Mouse (Mus musculus): Measurements from ENCODE around the gene Pigt.
A peak's percentile ranks its signal among the peaks of the same experiment; 100 is the strongest.

DNA sequence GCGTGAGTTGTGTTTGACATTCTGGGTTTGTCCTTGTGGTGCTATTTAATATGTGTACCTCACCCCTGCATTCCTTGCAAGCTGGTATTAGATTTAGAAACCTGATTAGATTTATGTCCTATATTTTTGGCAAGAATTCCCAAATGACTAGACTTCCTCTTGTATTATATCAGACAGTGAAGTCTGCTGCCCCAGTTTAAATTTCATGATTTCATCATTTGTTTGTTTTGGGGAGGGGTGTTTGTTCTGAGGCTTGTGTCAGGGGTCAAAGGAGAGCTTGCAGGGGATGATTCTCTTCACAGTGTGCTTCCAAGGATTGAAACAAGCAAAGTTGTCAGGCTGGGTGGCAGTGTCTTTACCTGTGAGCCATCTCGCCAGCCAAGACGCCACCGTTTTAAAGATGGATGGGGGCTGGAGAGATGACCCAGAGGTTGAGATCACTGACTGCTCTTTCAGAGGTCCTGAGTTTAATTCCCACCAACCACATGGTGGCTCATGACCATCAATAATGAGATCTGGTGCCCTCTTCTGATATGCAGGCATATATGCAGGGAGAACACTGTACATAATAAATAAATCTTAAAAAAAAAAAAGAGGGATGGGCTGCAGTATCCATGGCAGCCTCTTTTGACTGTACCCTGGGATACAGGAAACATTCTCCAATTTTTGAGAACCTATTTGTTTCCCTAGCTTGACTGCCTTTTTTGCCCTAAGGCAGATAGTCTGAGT lies 8.5 kb downstream of the Pigt start:
- TF ChIP-seq CTCF (IDR thresholded peaks at IDR 0.05) (0 out of 2 replicates have a peak, but pooled peaks have one; percentile 7), EP300 (IDR thresholded peaks at IDR 0.05; ENCODE audit: insufficient read depth, low read depth, low read length) (no peak), POLR2A (IDR thresholded peaks at IDR 0.05; ENCODE audit: insufficient read depth, low read depth, low read length) (no peak)
